Mouse (Mus musculus) NIH3T3 (cell line): ENCODE measurements around the gene Adprh.
A peak's percentile ranks its signal among the peaks of the same experiment; 100 is the strongest.

Source experiments
- DNase-seq: peaks from one replicate; pipeline ENCODE4 v3.0.0-alpha.2; 2012; ENCODE audit warnings: low read depth

The Adprh gene

GRCm38 (mm10) chr16:38443721-38444464 is 8.6 kb downstream of the Adprh start:
- DNase-seq: no peak

- no peak for DNase-seq
Measured at GRCm38 (mm10) chr16:38442216-38442615, 10.3 kb downstream of the Adprh start.

- no peak for DNase-seq
Measured at GRCm38 (mm10) chr16:38441611-38442010, 10.9 kb downstream of the Adprh start.

- no peak for DNase-seq
Measured at GRCm38 (mm10) chr16:38440403-38440802, 12.1 kb downstream of the Adprh start.

GRCm38 (mm10) chr16:38439190-38439589 is 13.3 kb downstream of the Adprh start:
- no peak for DNase-seq

GRCm38 (mm10) chr16:38434295-38434795 is 18.2 kb downstream of the Adprh start:
- no peak for DNase-seq

GRCm38 (mm10) chr16:38433514-38433913 is 19.0 kb downstream of the Adprh start:
- DNase-seq: no peak

GRCm38 (mm10) chr16:38432498-38433425 is 19.7 kb downstream of the Adprh start, which contains the start of gene Pla1a:
Gene Pla1a, minus strand, starts transcription at chr16:38433145.
- no peak for DNase-seq

GRCm38 (mm10) chr16:38431446-38432185 is 20.9 kb downstream of the Adprh start:
- no peak for DNase-seq

GRCm38 (mm10) chr16:38425799-38426198 is 26.7 kb downstream of the Adprh start:
- no peak for DNase-seq

GRCm38 (mm10) chr16:38425374-38425773 is 27.1 kb downstream of the Adprh start:
- DNase-seq: no peak

GRCm38 (mm10) chr16:38414953-38415352 is 37.5 kb downstream of the Adprh start:
- peak; percentile 31 for DNase-seq

GRCm38 (mm10) chr16:38408416-38408815 is 44.1 kb downstream of the Adprh start:
- DNase-seq: no peak

- DNase-seq: no peak
Measured at GRCm38 (mm10) chr16:38407584-38407983, 44.9 kb downstream of the Adprh start.

GRCm38 (mm10) chr16:38406708-38407107 is 45.8 kb downstream of the Adprh start:
- DNase-seq: no peak

GRCm38 (mm10) chr16:38406293-38406692 is 46.2 kb downstream of the Adprh start:
- DNase-seq: no peak

- DNase-seq: no peak
Measured at GRCm38 (mm10) chr16:38403639-38404038, 48.9 kb downstream of the Adprh start.

- DNase-seq: no peak
Measured at GRCm38 (mm10) chr16:38401468-38401867, 51.0 kb downstream of the Adprh start.

- DNase-seq: no peak
Measured at GRCm38 (mm10) chr16:38400311-38400960, 52.1 kb downstream of the Adprh start.

- peak; percentile 13 for DNase-seq
Measured at GRCm38 (mm10) chr16:38399531-38400231, 52.8 kb downstream of the Adprh start.

- DNase-seq: no peak
Measured at GRCm38 (mm10) chr16:38399076-38399475, 53.4 kb downstream of the Adprh start.
